Mouse (Mus musculus) MEL (cell line): ENCODE data around the gene Six2. TPM values are rescaled to one million over a fixed set of nuclear protein-coding genes. Genes with fewer than 3 reads are reported as not detected.

Experiments
- DNase-seq: peaks from one replicate; pipeline ENCODE4 v3.0.0; 2011; ENCODE audit warnings: low read depth, low spot score
- H3K27ac ChIP-seq: 2 replicates; pipeline ENCODE4 v1.5.1; 2012; ENCODE audit warnings: low read depth, mild to moderate bottlenecking, control low read depth, low read length, moderate library complexity; ENCODE audit not compliant: control insufficient read depth
- H3K27me3 ChIP-seq, 2 experiments: fragments of 150-350 bp in 1 of 2; sonication (generic) in 1 of 2; 2 replicates each; pipeline ENCODE4 v1.6.1; 2012; ENCODE audit warnings: low read length in 2 of 2, mild to moderate bottlenecking in 2 of 2, improper control_type of control experiment in 1 of 2, moderate library complexity in 1 of 2; ENCODE audit not compliant: insufficient read depth in 2 of 2, control insufficient read depth in 1 of 2
- H3K36me3 ChIP-seq, 2 experiments: 2 replicates each; pipeline ENCODE4 v1.6.1; 2012 to 2014; ENCODE audit warnings: low read length in 2 of 2, improper control_type of control experiment in 1 of 2, inconsistent platforms in 1 of 2, mild to moderate bottlenecking in 1 of 2; ENCODE audit not compliant: insufficient read depth in 2 of 2, control insufficient read depth in 1 of 2
- H3K4me1 ChIP-seq, 2 experiments: fragments of 150-350 bp in 1 of 2; sonication (generic) in 1 of 2; 2 replicates each; pipeline ENCODE4 v1.6.1; 2012; ENCODE audit warnings: low read length in 2 of 2, improper control_type of control experiment in 1 of 2, mild to moderate bottlenecking in 1 of 2; ENCODE audit not compliant: insufficient read depth in 2 of 2, control insufficient read depth in 1 of 2
- H3K4me3 ChIP-seq, 2 experiments: fragments of 150-350 bp in 1 of 2; sonication (generic) in 1 of 2; 2 replicates each; pipeline ENCODE4 v1.5.1; 2012; ENCODE audit warnings: low read depth in 2 of 2, low read length in 2 of 2, mild to moderate bottlenecking in 2 of 2, moderate library complexity in 2 of 2, control low read depth in 1 of 2, improper control_type of control experiment in 1 of 2; ENCODE audit not compliant: control insufficient read depth in 1 of 2, insufficient read depth in 1 of 2
- H3K79me2 ChIP-seq: 2 replicates; pipeline ENCODE4 v1.6.1; 2012; ENCODE audit warnings: mild to moderate bottlenecking, low read length, moderate library complexity; ENCODE audit not compliant: control insufficient read depth, poor library complexity, insufficient read depth
- H3K9ac ChIP-seq: 2 replicates; pipeline ENCODE4 v1.6.1; 2012; ENCODE audit warnings: low read depth, mild to moderate bottlenecking, control low read depth, low read length, moderate library complexity; ENCODE audit not compliant: control insufficient read depth, poor library complexity, severe bottlenecking
- H3K9me3 ChIP-seq: fragments of 150-350 bp; sonication (generic); replicated peaks from 2 replicates; pipeline ENCODE4 v1.6.1; 2012; ENCODE audit warnings: mild to moderate bottlenecking, low read length, improper control_type of control experiment, moderate library complexity; ENCODE audit not compliant: insufficient read depth
- CHD1 ChIP-seq: IDR thresholded peaks from 2 replicates; pipeline ENCODE4 v1.6.1; 2012; ENCODE audit warnings: low read depth, mild to moderate bottlenecking, inconsistent platforms, low read length, improper control_type of control experiment
- ETS1 ChIP-seq: IDR thresholded peaks from 2 replicates; pipeline ENCODE4 v1.6.1; 2012; ENCODE audit warnings: low read depth, mild to moderate bottlenecking, inconsistent platforms, low read length, improper control_type of control experiment, moderate library complexity
- GABPA ChIP-seq: IDR thresholded peaks from 2 replicates; pipeline ENCODE4 v1.6.1; 2012; ENCODE audit warnings: low read depth, mild to moderate bottlenecking, inconsistent platforms, low read length, improper control_type of control experiment, moderate library complexity
- KAT2A ChIP-seq: conservative IDR thresholded peaks from 2 replicates; pipeline ENCODE4 v1.6.1; 2012; ENCODE audit warnings: low read depth, low read length, improper control_type of control experiment, inconsistent platforms
- MYB ChIP-seq: IDR thresholded peaks from 2 replicates; pipeline ENCODE4 v1.6.1; 2011; ENCODE audit warnings: mild to moderate bottlenecking, low read depth, low read length, improper control_type of control experiment
- NRF1 ChIP-seq: IDR thresholded peaks from 2 replicates; pipeline ENCODE4 v1.6.1; 2014; ENCODE audit warnings: low read depth, mild to moderate bottlenecking, inconsistent platforms, low read length, improper control_type of control experiment, moderate library complexity; ENCODE audit not compliant: poor library complexity, insufficient read depth, severe bottlenecking
- POLR2A ChIP-seq, 2 experiments: IDR thresholded peaks; 2 replicates each; pipeline ENCODE4 v1.6.1; 2011 to 2012; ENCODE audit warnings: low read length in 2 of 2, mild to moderate bottlenecking in 2 of 2, control low read depth in 1 of 2, improper control_type of control experiment in 1 of 2, low read depth in 1 of 2, moderate library complexity in 1 of 2; ENCODE audit not compliant: control insufficient read depth in 1 of 2, insufficient read depth in 1 of 2, poor library complexity in 1 of 2
- RAD21 ChIP-seq: IDR thresholded peaks from 2 replicates; pipeline ENCODE4 v1.6.1; 2011; ENCODE audit warnings: mild to moderate bottlenecking, low read depth, low read length, improper control_type of control experiment
- RCOR1 ChIP-seq: IDR thresholded peaks from 2 replicates; pipeline ENCODE4 v1.6.1; 2012; ENCODE audit warnings: low read depth, mild to moderate bottlenecking, inconsistent platforms, low read length, improper control_type of control experiment
- SIN3A ChIP-seq: IDR thresholded peaks from 2 replicates; pipeline ENCODE4 v1.6.1; 2012; ENCODE audit warnings: low read length, improper control_type of control experiment, inconsistent platforms
- TCF12 ChIP-seq: IDR thresholded peaks from 2 replicates; pipeline ENCODE4 v1.6.1; 2014; ENCODE audit warnings: low read depth, mild to moderate bottlenecking, inconsistent platforms, low read length, improper control_type of control experiment, moderate library complexity
- USF1 ChIP-seq: IDR thresholded peaks from 2 replicates; pipeline ENCODE4 v1.6.1; 2014; ENCODE audit warnings: low read depth, mild to moderate bottlenecking, inconsistent platforms, low read length, improper control_type of control experiment, moderate library complexity
- ZKSCAN1 ChIP-seq: IDR thresholded peaks from 2 replicates; pipeline ENCODE4 v1.6.1; 2012; ENCODE audit warnings: low read depth, mild to moderate bottlenecking, inconsistent platforms, low read length, improper control_type of control experiment, moderate library complexity
- ZNF384 ChIP-seq: IDR thresholded peaks from 2 replicates; pipeline ENCODE4 v1.6.1; 2012; ENCODE audit warnings: low read depth, mild to moderate bottlenecking, inconsistent platforms, low read length, improper control_type of control experiment
- polyA plus RNA-seq, 2 experiments: library from polyadenylated mRNA; stranded (reverse) in 1 of 2; unstranded in 1 of 2; fragments of >175 nt in 1 of 2; fragments of >200 nt in 1 of 2; gene quantifications; 2 replicates each; pipeline versions ENCODE4 v1.2.1 to v1.2.4; 2012; ENCODE audit warnings: low replicate concordance in 2 of 2, low read depth in 1 of 2; ENCODE audit not compliant: insufficient read length in 2 of 2, insufficient read depth in 1 of 2, missing spikeins in 1 of 2
- total RNA-seq: library from RNA; depleted of rRNA; stranded (reverse); fragments of 300-350 nt; gene quantifications from 2 replicates; pipeline ENCODE4 v1.2.3, GENCODE M21; 2012

Gene Six2
- total and polyA plus RNA-seq, 3 experiments = 6.4 to 81.4 TPM; not detected in 1

GRCm38 (mm10) chr17:85714370-85714769 is 26.3 kb upstream of the Six2 start:
- no peak for DNase-seq
- no peaks in the 10 kb centered on the region for H3K36me3 ChIP-seq
- TF ChIP-seq KAT2A = no peak
- no peak for TF ChIP-seq ETS1
- TF ChIP-seq POLR2A (IDR thresholded peaks at IDR 0.05; ENCODE audit: control insufficient read depth in 1 of 2, insufficient read depth in 1 of 2, low read depth in 1 of 2, low read length in 2 of 2, poor library complexity in 1 of 2) = no peak
- no peak for TF ChIP-seq RAD21
- no peak for TF ChIP-seq NRF1
- no peak for TF ChIP-seq USF1
- TF ChIP-seq CHD1 = no peak
- no peak for TF ChIP-seq MYB
- no peak for TF ChIP-seq TCF12
- TF ChIP-seq ZNF384 = no peak
- no peak for TF ChIP-seq ZKSCAN1
- H3K9me3 ChIP-seq = no peaks in the 10 kb centered on the region
- no peak overlapping the region for H3K9ac ChIP-seq
- no peak overlapping the region for H3K4me3 ChIP-seq
- H3K4me1 ChIP-seq = no peaks in the 10 kb centered on the region
- peaks cover 0 to 2% of the 10 kb centered on the region in 2 experiments; a peak in 2 of 4 replicates for H3K27me3 ChIP-seq
- no peaks in the 10 kb centered on the region for H3K79me2 ChIP-seq
- H3K27ac ChIP-seq = no peak overlapping the region

DNA sequence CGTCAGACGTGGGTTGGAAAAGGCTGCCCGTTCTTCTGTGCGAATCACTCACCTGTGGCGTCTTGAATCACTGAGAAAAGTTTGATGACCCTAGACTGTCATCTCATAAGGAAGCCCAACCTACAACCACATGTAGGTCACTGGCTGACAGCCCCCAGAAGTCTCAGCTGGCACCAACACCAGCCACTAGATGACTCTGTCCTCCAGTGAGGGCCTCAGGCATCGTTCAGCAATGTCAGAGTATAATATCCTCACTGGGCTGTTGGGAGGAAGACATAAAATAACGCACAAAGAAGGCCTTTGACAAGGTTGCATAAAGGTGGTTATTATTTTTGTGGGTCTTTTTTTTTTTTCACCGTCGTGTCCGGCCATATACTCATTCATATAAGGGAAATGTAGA is 24.8 kb upstream of the Six2 start:
- TF ChIP-seq SIN3A = no peak
- TF ChIP-seq RCOR1 = no peak
- TF ChIP-seq RAD21 = peak; percentile 10
- TF ChIP-seq GABPA = no peak
- TF ChIP-seq, all 39 proteins: peak for 1
- H3K27me3 ChIP-seq = peaks cover 0 to 2% of the 10 kb centered on the region in 2 experiments; a peak in 2 of 4 replicates
- H3K9ac ChIP-seq = no peak overlapping the region
- no peak for DNase-seq
- no peak overlapping the region for H3K4me3 ChIP-seq
- no peaks in the 10 kb centered on the region for H3K9me3 ChIP-seq
- H3K27ac ChIP-seq = no peak overlapping the region
- no peaks in the 10 kb centered on the region for H3K4me1 ChIP-seq
- H3K79me2 ChIP-seq = no peaks in the 10 kb centered on the region
- no peaks in the 10 kb centered on the region for H3K36me3 ChIP-seq
